Mouse (Mus musculus) C2C12 (cell line): ENCODE results near the gene Cep170. TPM values are rescaled to one million over a fixed set of nuclear protein-coding genes. Genes with fewer than 3 reads are reported as not detected.

Experiments
- H3K27me3 ChIP-seq: one replicate; pipeline ENCODE4 v1.6.1; 2011; ENCODE audit not compliant: control insufficient read depth, insufficient read depth, insufficient read length
- H3K36me3 ChIP-seq: one replicate; pipeline ENCODE4 v1.6.1; 2011; ENCODE audit not compliant: control insufficient read depth, insufficient read depth
- H3K4me3 ChIP-seq: one replicate; pipeline ENCODE4 v1.5.1; 2011; ENCODE audit warnings: mild to moderate bottlenecking, control low read depth; ENCODE audit not compliant: poor library complexity, insufficient read depth, severe bottlenecking
- H3K79me2 ChIP-seq: one replicate; pipeline ENCODE4 v1.6.1; 2011; ENCODE audit not compliant: control insufficient read depth, insufficient read depth
- H3K79me3 ChIP-seq: one replicate; pipeline ENCODE4 v1.6.1; 2011; ENCODE audit warnings: low read depth, control low read depth
- H3ac ChIP-seq: one replicate; pipeline ENCODE3; 2011; ENCODE audit warnings: low read depth; ENCODE audit not compliant: control insufficient read depth, insufficient read length
- CEBPB ChIP-seq: IDR thresholded peaks from one replicate; pipeline ENCODE4 v1.6.1; 2011; ENCODE audit warnings: low read depth, mild to moderate bottlenecking, control low read depth, moderate library complexity
- CTCF ChIP-seq: IDR thresholded peaks from one replicate; pipeline ENCODE4 v1.5.1; 2011; ENCODE audit not compliant: control insufficient read depth, insufficient read depth, insufficient read length
- FOSL1 ChIP-seq: IDR thresholded peaks from one replicate; pipeline ENCODE4 v1.8.0; 2011; ENCODE audit warnings: mild to moderate bottlenecking, low read length; ENCODE audit not compliant: poor library complexity, insufficient read depth, severe bottlenecking
- MAX ChIP-seq: IDR thresholded peaks from one replicate; pipeline ENCODE4 v1.6.1; 2011; ENCODE audit warnings: mild to moderate bottlenecking, control low read depth
- MYOD1 ChIP-seq: IDR thresholded peaks from one replicate; pipeline ENCODE4 v1.6.1; 2011; ENCODE audit warnings: low read depth; ENCODE audit not compliant: control insufficient read depth, insufficient read length
- MYOG ChIP-seq: IDR thresholded peaks from one replicate; pipeline ENCODE4 v1.6.1; 2011; ENCODE audit not compliant: control insufficient read depth, insufficient read length; ENCODE audit errors: extremely low read depth
- USF1 ChIP-seq: IDR thresholded peaks from one replicate; pipeline ENCODE4 v1.6.1; 2011; ENCODE audit warnings: low read depth, mild to moderate bottlenecking, control low read depth, moderate library complexity
- microRNA-seq: library from miRNA; unstranded; fragments of <30 nt; microRNA quantifications from one replicate; pipeline ENCODE4, GENCODE M21; 2019; ENCODE audit warnings: borderline microRNAs expressed
- polyA plus RNA-seq: library from polyadenylated mRNA; unstranded; fragments of >200 nt; fragmentation: generic; extraction: Trizol; gene quantifications from one replicate; pipeline ENCODE4 v1.2.1, GENCODE M21; 2012; ENCODE audit warnings: missing spikeins

Cep170 gene
- polyA plus RNA-seq, 1 experiment, result 15.1 TPM

- no peaks in the 10 kb centered on the region for H3K36me3 ChIP-seq
- H3K79me2 ChIP-seq, result no peaks in the 10 kb centered on the region
These were observed 125.5 kb downstream of the Cep170 start for GRCm38 (mm10) chr1:176688251-176688880.

More at GRCm38 (mm10) chr1:176688251-176688880, 125.5 kb downstream of the Cep170 start:
- H3K27me3 ChIP-seq, result no peaks in the 10 kb centered on the region
- no peak overlapping the region for H3K4me3 ChIP-seq
- no peak overlapping the region for H3ac ChIP-seq
- H3K79me3 ChIP-seq, result no peaks in the 10 kb centered on the region
- no peak for TF ChIP-seq MYOG
- no peak for TF ChIP-seq FOSL1
- TF ChIP-seq CTCF, result no peak
- no peak for TF ChIP-seq MAX
- no peak for TF ChIP-seq USF1
- no peak for TF ChIP-seq CEBPB
- TF ChIP-seq MYOD1, result no peak

Small RNA genes lying within 50 kb of the gene (microRNA-seq; reads per million reads assigned to microRNA genes)
- 1,503 reads per million, percentile 88 among the genes with 10 or more reads in this experiment for gene Mir350

Other genes with a start within 250 kb of the Cep170 start
- 5.8 TPM for gene Sdccag8, start 593 bp upstream of the Cep170 start, polyA plus RNA-seq